Mouse (Mus musculus) liver, embryonic 14.5 days (tissue): ENCODE measurements around the gene Apobec2. TPM values are rescaled to one million over a fixed set of nuclear protein-coding genes. Genes with fewer than 3 reads are reported as not detected.

ENCODE experiments used
- ATAC-seq: fragments of 200-750 bp; cut with Nextera tagmentation; 2 replicates; pipeline ENCODE4 v1.8.0; 2017; ENCODE audit warnings: moderate number of reproducible peaks, mild to moderate bottlenecking, moderate library complexity; ENCODE audit not compliant: insufficient read depth
- DNase-seq, 3 experiments: peaks; one replicate each; pipeline ENCODE4 v3.0.0-alpha.2; 2012 to 2013; ENCODE audit warnings: low read depth in 3 of 3, low spot score in 3 of 3
- H3K27ac ChIP-seq: fragments of 300-500 bp; sonication (generic); 2 replicates; pipeline ENCODE4 v1.5.1; 2014; ENCODE audit warnings: moderate library complexity, mild to moderate bottlenecking, control low read depth, inconsistent platforms
- H3K27me3 ChIP-seq: fragments of 300-500 bp; sonication (generic); 2 replicates; pipeline ENCODE4 v1.6.1; 2014; ENCODE audit warnings: mild to moderate bottlenecking, low read length, moderate library complexity; ENCODE audit not compliant: control insufficient read depth, insufficient read depth
- H3K36me3 ChIP-seq: fragments of 300-500 bp; sonication (generic); replicated peaks from 2 replicates; pipeline ENCODE4 v1.6.1; 2014; ENCODE audit warnings: low read depth; ENCODE audit not compliant: control insufficient read depth, insufficient read depth
- H3K4me1 ChIP-seq, 2 experiments: fragments of 200-500 bp in 1 of 2; fragments of 300-500 bp in 1 of 2; sonication (generic) in 1 of 2; replicated peaks; 2 replicates each; pipeline ENCODE4 v1.6.1; 2012 to 2014; ENCODE audit warnings: antibody characterized with exemption in 1 of 2, inconsistent platforms in 1 of 2, low read length in 1 of 2; ENCODE audit not compliant: control insufficient read depth in 2 of 2, insufficient read depth in 2 of 2
- H3K4me2 ChIP-seq: fragments of 300-500 bp; sonication (generic); 2 replicates; pipeline ENCODE4 v1.6.1; 2014; ENCODE audit warnings: low read depth, mild to moderate bottlenecking, control low read depth, moderate library complexity
- H3K4me3 ChIP-seq, 2 experiments: fragments of 200-500 bp in 1 of 2; fragments of 300-500 bp in 1 of 2; sonication (generic) in 1 of 2; 2 replicates each; pipeline ENCODE4 v1.5.1; 2012 to 2014; ENCODE audit warnings: low read depth in 2 of 2, low read length in 2 of 2, mild to moderate bottlenecking in 2 of 2, control low read depth in 1 of 2, inconsistent platforms in 1 of 2, moderate library complexity in 1 of 2; ENCODE audit not compliant: insufficient read depth in 1 of 2
- H3K9ac ChIP-seq: fragments of 300-500 bp; sonication (generic); replicated peaks from 2 replicates; pipeline ENCODE4 v1.6.1; 2014; ENCODE audit warnings: mild to moderate bottlenecking, control low read depth, moderate library complexity
- H3K9me3 ChIP-seq: fragments of 300-500 bp; sonication (generic); 2 replicates; pipeline ENCODE4 v1.6.1; 2016; ENCODE audit warnings: low read length, mixed read lengths; ENCODE audit not compliant: control insufficient read depth
- CTCF ChIP-seq: IDR thresholded peaks from 2 replicates; pipeline ENCODE4 v1.5.1; 2016; ENCODE audit warnings: antibody characterized with exemption, low read depth, control low read depth
- EP300 ChIP-seq: IDR thresholded peaks from 2 replicates; pipeline ENCODE4 v1.6.1; 2016; ENCODE audit warnings: antibody characterized with exemption, low read depth
- WGBS: fragments of 180-500 bp; shearing (Covaris S2); extraction: QIAGEN DNeasy Blood & Tissue Kit; methylation state at CpG from one replicate; pipeline ENCODE4 v1.1.7; 2014; ENCODE audit not compliant: insufficient replicate concordance; 5-methylcytosine and 5-hydroxymethylcytosine counted together
- polyA plus RNA-seq, 2 experiments: library from polyadenylated mRNA; depleted of rRNA in 1 of 2; stranded (reverse) in 1 of 2; unstranded in 1 of 2; fragments of >200 nt; fragmentation: Nextera tagmentation in 1 of 2; extraction: Ambion mirVana in 1 of 2; gene quantifications; 2 replicates each; pipeline versions ENCODE4 v1.2.1 to v1.2.3; 2012 to 2014

Apobec2 gene
- polyA plus RNA-seq, 2 experiments = 0.27 to 0.36 TPM

DNA sequence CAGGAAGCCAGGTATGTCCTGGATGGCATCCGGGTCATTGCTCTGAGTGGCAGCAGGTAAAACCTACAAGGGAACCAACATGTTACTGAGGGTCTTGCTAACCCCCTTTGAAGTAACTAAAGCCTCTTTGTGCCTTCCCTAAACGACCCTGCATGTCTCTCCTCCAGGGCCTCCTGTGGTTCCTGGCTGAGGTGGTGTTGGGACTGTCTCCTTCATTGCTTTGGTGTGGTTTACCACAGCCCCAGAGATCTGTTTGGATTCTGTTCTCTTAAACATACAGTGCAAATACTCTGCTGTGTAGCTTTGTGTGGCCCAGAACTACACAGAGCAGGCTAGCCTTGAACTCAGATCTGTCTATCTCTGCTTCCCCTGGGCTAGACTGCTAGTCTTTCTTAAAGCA, 13.2 kb downstream of the Apobec2 start:
- TF ChIP-seq EP300 = no peak
- TF ChIP-seq CTCF = no peak
- Histone ChIP-seq H3K27me3 (no peaks in the 10 kb centered on the region), H3K9me3 (no peaks in the 10 kb centered on the region), H3K4me1 (peaks cover 12 to 26% of the 10 kb centered on the region in 2 experiments), H3K9ac (no peak overlapping the region), H3K36me3 (peaks cover 29% of the 10 kb centered on the region), H3K27ac (no peak overlapping the region), H3K4me3 (no peak overlapping the region), H3K4me2 (no peak overlapping the region)
- no peak for ATAC-seq
- no peak for DNase-seq
- WGBS = 39% methylated on average over 2 of the region's 2 CpGs

DNA sequence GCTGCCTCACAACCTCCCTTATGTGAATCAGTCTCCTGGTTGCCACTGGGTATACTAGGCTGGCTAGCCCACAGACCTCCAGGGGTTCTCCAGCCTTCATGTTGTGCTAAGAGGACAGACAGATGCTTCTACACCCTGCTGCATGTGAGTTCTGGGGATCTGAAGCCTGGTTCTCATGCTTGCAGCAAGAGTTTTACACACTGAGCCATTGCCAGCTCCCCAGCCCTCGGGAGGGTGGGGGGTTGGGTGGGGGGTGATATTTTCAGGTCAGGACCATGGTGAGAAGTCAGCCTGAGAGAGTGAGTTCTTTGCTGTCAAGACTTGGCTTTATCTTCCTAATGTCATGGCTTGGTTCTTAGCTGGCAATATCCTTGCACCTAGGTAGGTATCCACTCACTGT, 13.9 kb downstream of the Apobec2 start:
- ATAC-seq (no peak), DNase-seq (no peak)
- no peaks in the 10 kb centered on the region for H3K27me3 ChIP-seq
- peaks cover 12 to 26% of the 10 kb centered on the region in 2 experiments for H3K4me1 ChIP-seq
- WGBS = 45% methylated on average over 1 of the region's 1 CpGs
- no peak overlapping the region for H3K4me3 ChIP-seq
- H3K27ac ChIP-seq = no peak overlapping the region
- TF ChIP-seq EP300 (no peak), CTCF (no peak)
- H3K36me3 ChIP-seq = peaks cover 34% of the 10 kb centered on the region
- no peaks in the 10 kb centered on the region for H3K9me3 ChIP-seq
- H3K4me2 ChIP-seq = peak overlapping the region; percentile 59
- peak overlapping the region; percentile 47 for H3K9ac ChIP-seq

DNA sequence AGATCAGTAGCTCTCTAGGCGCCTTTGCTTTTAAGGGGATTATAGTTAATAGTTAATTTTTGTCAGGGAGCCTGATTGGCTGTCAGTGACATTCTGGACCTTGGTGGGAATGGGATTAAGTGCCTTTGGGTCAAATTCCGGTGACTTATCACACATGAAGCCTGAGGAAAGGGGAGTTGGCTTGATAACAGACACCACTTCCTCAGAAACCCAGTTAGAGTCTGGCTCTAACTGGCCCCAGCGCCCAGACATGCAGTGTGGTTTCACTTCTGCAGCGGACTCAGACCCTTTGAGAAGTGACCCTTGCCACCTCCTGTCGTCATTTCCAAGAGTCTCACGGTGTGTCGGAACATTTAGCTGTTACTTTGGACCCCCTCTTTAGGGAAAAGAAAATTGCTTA, 14.6 kb downstream of the Apobec2 start:
- Histone ChIP-seq H3K9ac (peak overlapping the region; percentile 47), H3K4me3 (peak overlapping the region; percentile 11 to 26; a peak in 3 of 4 replicates), H3K27me3 (no peaks in the 10 kb centered on the region), H3K4me2 (peak overlapping the region; percentile 59), H3K9me3 (no peaks in the 10 kb centered on the region), H3K4me1 (peaks cover 12 to 26% of the 10 kb centered on the region in 2 experiments), H3K27ac (peak overlapping the region; percentile 35), H3K36me3 (peaks cover 34% of the 10 kb centered on the region)
- 11% methylated on average over 7 of the region's 7 CpGs for WGBS
- DNase-seq (no peak), ATAC-seq (peak; percentile 38; the same call in 1 of the 2 replicates)
- no peak for TF ChIP-seq EP300
- TF ChIP-seq CTCF = no peak

DNA sequence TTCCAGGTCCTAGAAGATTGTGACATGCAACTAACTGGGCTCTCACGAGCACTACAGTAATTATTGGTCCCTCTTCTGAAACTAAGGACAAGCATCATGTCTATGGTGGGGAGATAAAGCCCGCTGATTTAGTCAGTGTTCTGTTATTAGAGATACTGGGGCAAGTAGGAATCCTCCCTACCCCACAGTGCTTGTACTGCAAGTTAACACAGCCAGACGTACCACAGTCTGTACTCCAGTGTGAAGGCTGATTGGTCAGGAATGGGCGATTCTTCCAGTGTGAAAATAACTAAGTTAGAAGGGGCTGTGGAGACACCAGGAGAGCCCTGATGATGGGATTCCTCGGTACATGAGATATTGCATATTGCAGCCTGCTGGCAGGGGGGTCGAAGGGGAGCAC, 15.2 kb downstream of the Apobec2 start:
- H3K36me3 ChIP-seq = peaks cover 38% of the 10 kb centered on the region
- peaks cover 12 to 26% of the 10 kb centered on the region in 2 experiments for H3K4me1 ChIP-seq
- H3K4me2 ChIP-seq = peak overlapping the region; percentile 59
- H3K9me3 ChIP-seq = no peaks in the 10 kb centered on the region
- no peak for TF ChIP-seq EP300
- no peak for TF ChIP-seq CTCF
- peak overlapping the region; percentile 47 for H3K9ac ChIP-seq
- H3K27me3 ChIP-seq = no peaks in the 10 kb centered on the region
- ATAC-seq (peak; percentile 47; the same call in 1 of the 2 replicates), DNase-seq (no peak)
- peak overlapping the region; percentile 3; the same call in 1 of the 2 replicates for H3K27ac ChIP-seq
- H3K4me3 ChIP-seq = no peak overlapping the region
- WGBS = 39% methylated on average over 6 of the region's 6 CpGs

DNA sequence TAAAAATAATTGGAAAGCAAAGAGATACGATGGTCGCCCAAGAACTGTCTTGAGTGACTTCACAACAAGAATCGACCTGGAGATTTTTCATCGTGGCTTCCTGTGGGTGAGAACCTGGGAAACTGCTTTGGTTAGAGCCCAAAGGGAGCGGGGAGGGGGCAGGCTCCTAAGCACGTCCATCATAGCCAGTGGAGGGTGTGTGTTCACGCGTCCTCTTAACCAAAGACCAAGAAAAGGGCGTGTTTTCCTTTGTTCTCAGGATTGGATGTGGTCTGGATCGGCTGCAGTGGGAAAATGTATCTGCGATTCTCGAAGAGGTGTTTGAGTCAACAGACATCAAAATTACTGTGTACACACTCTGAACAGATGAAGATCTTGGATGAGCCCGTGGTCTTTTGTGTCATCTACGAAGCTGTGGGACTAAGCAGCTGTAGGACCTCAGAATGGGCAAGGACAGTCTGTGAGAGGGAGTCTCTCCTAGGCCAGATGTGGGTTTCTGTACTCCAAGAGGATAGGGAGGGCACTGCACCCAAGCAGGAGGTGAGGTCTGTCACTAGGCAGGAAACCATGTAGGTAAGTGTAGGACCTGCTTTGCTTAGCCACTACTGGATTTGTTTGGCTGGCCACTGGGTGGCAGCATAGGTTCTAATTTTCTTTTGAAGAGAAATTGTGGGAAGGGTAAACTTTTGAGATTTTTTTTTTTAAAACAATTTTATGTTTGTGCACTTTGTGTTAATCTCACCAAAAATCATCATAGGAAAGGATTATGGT, 16.1 kb downstream of the Apobec2 start:
- DNase-seq = no peak
- Histone ChIP-seq H3K4me2 (no peak overlapping the region), H3K27me3 (no peaks in the 10 kb centered on the region), H3K4me3 (no peak overlapping the region), H3K4me1 (peaks cover 15 to 31% of the 10 kb centered on the region in 2 experiments), H3K36me3 (peaks cover 47% of the 10 kb centered on the region), H3K27ac (no peak overlapping the region), H3K9me3 (no peaks in the 10 kb centered on the region), H3K9ac (no peak overlapping the region)
- TF ChIP-seq CTCF = peak; percentile 70
- TF ChIP-seq EP300 = no peak
- ATAC-seq = peak; percentile 35; the same call in 1 of the 2 replicates
- 79% methylated on average over 14 of the region's 14 CpGs for WGBS
